Mouse (Mus musculus): Measurements from ENCODE around the gene Rxrg.

GRCm38 (mm10) chr1:167620206-167620795, 22.1 kb downstream of the Rxrg start:
- TF ChIP-seq EP300 (IDR thresholded peaks at IDR 0.05; ENCODE audit: low read depth) = no peak
- no peak for TF ChIP-seq CTCF (IDR thresholded peaks at IDR 0.05; ENCODE audit: low read depth)
